Mouse (Mus musculus) brain, embryonic 14.5 days (tissue): ENCODE measurements around the gene Sdr39u1. TPM values are rescaled to one million over a fixed set of nuclear protein-coding genes. Genes with fewer than 3 reads are reported as not detected.

ENCODE experiments used
- DNase-seq: peaks from one replicate; pipeline ENCODE4 v3.0.0-alpha.2; 2011; ENCODE audit warnings: low read depth
- CTCF ChIP-seq: fragments of 200-500 bp; IDR thresholded peaks from 2 replicates; pipeline ENCODE4 v1.5.1; 2012; ENCODE audit warnings: inconsistent platforms, mild to moderate bottlenecking, moderate library complexity, borderline replicate concordance; ENCODE audit not compliant: insufficient read depth, insufficient read length; ENCODE audit errors: extremely low read depth
- POLR2A ChIP-seq: fragments of 200-500 bp; IDR thresholded peaks from 2 replicates; pipeline ENCODE4 v1.6.1; 2012; ENCODE audit warnings: mild to moderate bottlenecking, inconsistent platforms, borderline replicate concordance; ENCODE audit not compliant: poor library complexity, insufficient read depth, insufficient read length, severe bottlenecking; ENCODE audit errors: extremely low read depth
- polyA plus RNA-seq: library from polyadenylated mRNA; depleted of rRNA; stranded (reverse); fragments of >200 nt; gene quantifications from 2 replicates; pipeline ENCODE4 v1.2.3, GENCODE M21; 2012; rRNA removed

Gene Sdr39u1
- 97.6 and 120 TPM in 2 replicates for polyA plus RNA-seq

GRCm38 (mm10) chr14:55899701-55900413 lies at the start of gene Sdr39u1:
Gene Sdr39u1 (minus strand): TSS chr14:55900293.
- DNase-seq, result peak; percentile 97
- peak; percentile 39; the same call in 1 of the 2 replicates for TF ChIP-seq POLR2A
- no peak for TF ChIP-seq CTCF

GRCm38 (mm10) chr14:55946269-55946969 lies 46.3 kb upstream of the Sdr39u1 start:
- no peak for DNase-seq

GRCm38 (mm10) chr14:55944575-55944974 lies 44.5 kb upstream of the Sdr39u1 start, which contains the start of gene Cma1:
Gene Cma1 (minus strand): TSS chr14:55944675.
- no peak for DNase-seq
- TF ChIP-seq POLR2A (no peak), CTCF (no peak)

More at GRCm38 (mm10) chr14:55946269-55946969, 46.3 kb upstream of the Sdr39u1 start:
- TF ChIP-seq CTCF (no peak), POLR2A (no peak)

- TF ChIP-seq CTCF, result no peak
- TF ChIP-seq POLR2A, result no peak
- no peak for DNase-seq
Observed at GRCm38 (mm10) chr14:55943601-55944000, 43.5 kb upstream of the Sdr39u1 start.

- TF ChIP-seq CTCF (peak; percentile 28; the same call in 1 of the 2 replicates), POLR2A (no peak)
- DNase-seq, result peak; percentile 10
Observed at GRCm38 (mm10) chr14:55940070-55940800, 40.1 kb upstream of the Sdr39u1 start.

- DNase-seq, result peak; percentile 26
- TF ChIP-seq CTCF (no peak), POLR2A (no peak)
Observed at GRCm38 (mm10) chr14:55933586-55933985, 33.5 kb upstream of the Sdr39u1 start.

GRCm38 (mm10) chr14:55929263-55929997 lies 29.3 kb upstream of the Sdr39u1 start:
- DNase-seq, result no peak
- TF ChIP-seq POLR2A (no peak), CTCF (no peak)

- DNase-seq, result no peak
- TF ChIP-seq POLR2A (no peak), CTCF (no peak)
Observed at GRCm38 (mm10) chr14:55926847-55927246, 26.8 kb upstream of the Sdr39u1 start.

- TF ChIP-seq POLR2A (no peak), CTCF (no peak)
- no peak for DNase-seq
Observed at GRCm38 (mm10) chr14:55922475-55923232, 22.6 kb upstream of the Sdr39u1 start.

GRCm38 (mm10) chr14:55918240-55919082 lies 18.4 kb upstream of the Sdr39u1 start:
- peak; percentile 96 for DNase-seq
- TF ChIP-seq CTCF (peak; percentile 82; the same call in 1 of the 2 replicates), POLR2A (no peak)

- no peak for TF ChIP-seq CTCF
- TF ChIP-seq POLR2A, result no peak
- no peak for DNase-seq
Observed at GRCm38 (mm10) chr14:55913406-55913805, 13.3 kb upstream of the Sdr39u1 start.
